Mouse (Mus musculus): ENCODE results near the gene Nop2. TPM values are rescaled to one million over a fixed set of nuclear protein-coding genes. Genes with fewer than 3 reads are reported as not detected.
A peak's percentile ranks its signal among the peaks of the same experiment; 100 is the strongest.

The Nop2 gene
- polyA plus RNA-seq, 1 experiment from 2014 or later, result 48.1 TPM

- Histone ChIP-seq H3K4me1 (peaks cover 12% of the 10 kb centered on the region), H3K4me2 (replicated peaks) (no peak overlapping the region), H3K4me3 (no peak overlapping the region), H3K36me3 (peaks cover 62% of the 10 kb centered on the region), H3K9me3 (replicated peaks) (no peaks in the 10 kb centered on the region), H3K27ac (no peak overlapping the region), H3K9ac (no peak overlapping the region), H3K27me3 (no peaks in the 10 kb centered on the region)
- ATAC-seq (ENCODE audit: low FRiP score), result no peak
- 88% methylated on average over 12 of the region's 12 CpGs for WGBS
Measured at GRCm38 (mm10) chr6:125128724-125129123, 3.0 kb upstream of the Nop2 start.

GRCm38 (mm10) chr6:125129710-125130402 is 1.9 kb upstream of the Nop2 start:
- no peaks in the 10 kb centered on the region for H3K27me3 ChIP-seq
- no peak for ATAC-seq (ENCODE audit: low FRiP score)
- no peak overlapping the region for H3K9ac ChIP-seq
- 81% methylated on average over 20 of the region's 20 CpGs for WGBS
- no peak overlapping the region for H3K27ac ChIP-seq
- H3K4me2 ChIP-seq (replicated peaks), result no peak overlapping the region
- H3K4me1 ChIP-seq, result peaks cover 12% of the 10 kb centered on the region
- peaks cover 62% of the 10 kb centered on the region for H3K36me3 ChIP-seq
- no peak overlapping the region for H3K4me3 ChIP-seq
- H3K9me3 ChIP-seq (replicated peaks), result no peaks in the 10 kb centered on the region

- H3K9me3 ChIP-seq (replicated peaks), result no peaks in the 10 kb centered on the region
- peak overlapping the region; percentile 65 for H3K4me3 ChIP-seq
- H3K4me2 ChIP-seq (replicated peaks), result peak overlapping the region; percentile 73
- 9% methylated on average over 11 of the region's 11 CpGs for WGBS
- H3K36me3 ChIP-seq, result peaks cover 60% of the 10 kb centered on the region
- no peaks in the 10 kb centered on the region for H3K27me3 ChIP-seq
- no peak for ATAC-seq (ENCODE audit: low FRiP score)
- H3K9ac ChIP-seq, result peak overlapping the region; percentile 60
- peaks cover 12% of the 10 kb centered on the region for H3K4me1 ChIP-seq
- no peak overlapping the region for H3K27ac ChIP-seq
Measured at GRCm38 (mm10) chr6:125132470-125132869, 761 bp downstream of the Nop2 start.

- ATAC-seq (ENCODE audit: low FRiP score), result no peak
- no peaks in the 10 kb centered on the region for H3K27me3 ChIP-seq
- no peak overlapping the region for H3K4me3 ChIP-seq
- no peaks in the 10 kb centered on the region for H3K9me3 ChIP-seq (replicated peaks)
- WGBS, result 84% methylated on average over 19 of the region's 19 CpGs
- no peak overlapping the region for H3K27ac ChIP-seq
- peaks cover 82% of the 10 kb centered on the region for H3K36me3 ChIP-seq
- H3K4me2 ChIP-seq (replicated peaks), result no peak overlapping the region
- H3K4me1 ChIP-seq, result peaks cover 9% of the 10 kb centered on the region
- 0 out of 2 replicates have a peak overlapping the region, but pooled peaks have one; percentile 5 for H3K9ac ChIP-seq
Measured at GRCm38 (mm10) chr6:125137002-125137671, 5.4 kb downstream of the Nop2 start.

GRCm38 (mm10) chr6:125139747-125140146 is 8.0 kb downstream of the Nop2 start:
- Histone ChIP-seq H3K9me3 (replicated peaks) (no peaks in the 10 kb centered on the region), H3K27ac (no peak overlapping the region), H3K36me3 (peaks cover 85% of the 10 kb centered on the region), H3K4me2 (replicated peaks) (no peak overlapping the region), H3K27me3 (no peaks in the 10 kb centered on the region), H3K9ac (no peak overlapping the region), H3K4me3 (no peak overlapping the region), H3K4me1 (peaks cover 5% of the 10 kb centered on the region)
- no peak for ATAC-seq (ENCODE audit: low FRiP score)
- 92% methylated on average over 7 of the region's 7 CpGs for WGBS

GRCm38 (mm10) chr6:125142436-125142835 is 10.7 kb downstream of the Nop2 start:
- no peaks in the 10 kb centered on the region for H3K27me3 ChIP-seq
- no peaks in the 10 kb centered on the region for H3K9me3 ChIP-seq (replicated peaks)
- no peak overlapping the region for H3K4me2 ChIP-seq (replicated peaks)
- peaks cover 60% of the 10 kb centered on the region for H3K36me3 ChIP-seq
- H3K27ac ChIP-seq, result no peak overlapping the region
- no peak overlapping the region for H3K4me3 ChIP-seq
- peaks cover 26% of the 10 kb centered on the region for H3K4me1 ChIP-seq
- no peak for ATAC-seq (ENCODE audit: low FRiP score)
- 92% methylated on average over 8 of the region's 8 CpGs for WGBS
- no peak overlapping the region for H3K9ac ChIP-seq

- Histone ChIP-seq H3K36me3 (peaks cover 54% of the 10 kb centered on the region), H3K27me3 (no peaks in the 10 kb centered on the region), H3K4me1 (peaks cover 33% of the 10 kb centered on the region), H3K9ac (no peak overlapping the region), H3K9me3 (replicated peaks) (no peaks in the 10 kb centered on the region), H3K4me3 (no peak overlapping the region), H3K4me2 (replicated peaks) (no peak overlapping the region), H3K27ac (no peak overlapping the region)
- no peak for ATAC-seq (ENCODE audit: low FRiP score)
- WGBS, result 84% methylated on average over 3 of the region's 3 CpGs
Measured at GRCm38 (mm10) chr6:125143128-125143527, 11.4 kb downstream of the Nop2 start.

- Histone ChIP-seq H3K27me3 (no peaks in the 10 kb centered on the region), H3K36me3 (peaks cover 46% of the 10 kb centered on the region), H3K9me3 (replicated peaks) (no peaks in the 10 kb centered on the region), H3K4me3 (no peak overlapping the region), H3K9ac (no peak overlapping the region), H3K4me2 (replicated peaks) (no peak overlapping the region), H3K27ac (no peak overlapping the region), H3K4me1 (peaks cover 41% of the 10 kb centered on the region)
- ATAC-seq (ENCODE audit: low FRiP score), result no peak
- WGBS, result 86% methylated on average over 9 of the region's 9 CpGs
Measured at GRCm38 (mm10) chr6:125143904-125144303, 12.2 kb downstream of the Nop2 start.

GRCm38 (mm10) chr6:125145001-125145400 is 13.3 kb downstream of the Nop2 start, which contains the start of gene Iffo1:
Iffo1 (plus strand) TSS chr6:125145241.
- peak; percentile 95 for ATAC-seq (ENCODE audit: low FRiP score)
- WGBS, result under 1% methylated on average over 16 of the region's 16 CpGs

GRCm38 (mm10) chr6:125145479-125145951 is 13.8 kb downstream of the Nop2 start:
- Histone ChIP-seq H3K4me3 (peak overlapping the region; percentile 76), H3K4me1 (peaks cover 46% of the 10 kb centered on the region), H3K36me3 (peaks cover 30% of the 10 kb centered on the region), H3K27ac (peak overlapping the region; percentile 93), H3K27me3 (no peaks in the 10 kb centered on the region), H3K9ac (peak overlapping the region; percentile 83), H3K9me3 (replicated peaks) (no peaks in the 10 kb centered on the region), H3K4me2 (replicated peaks) (peak overlapping the region; percentile 72)
- ATAC-seq (ENCODE audit: low FRiP score), result peak; percentile 76
- under 1% methylated on average over 29 of the region's 35 CpGs for WGBS

More at GRCm38 (mm10) chr6:125145001-125145400, 13.3 kb downstream of the Nop2 start, which contains the start of gene Iffo1:
- peak within 1 kb of the TSS; percentile 72 for H3K4me2 ChIP-seq (replicated peaks)
- H3K4me3 ChIP-seq, result peak within 1 kb of the TSS; percentile 76
- peak within 1 kb of the TSS; percentile 93 for H3K27ac ChIP-seq
- H3K9ac ChIP-seq, result peak within 1 kb of the TSS; percentile 83
- H3K27me3 ChIP-seq, result no peaks in the 10 kb centered on the region
- peaks cover 35% of the 10 kb centered on the region for H3K36me3 ChIP-seq
- peaks cover 46% of the 10 kb centered on the region for H3K4me1 ChIP-seq
- H3K9me3 ChIP-seq (replicated peaks), result no peaks in the 10 kb centered on the region

GRCm38 (mm10) chr6:125146148-125146547 is 14.4 kb downstream of the Nop2 start:
- Histone ChIP-seq H3K9ac (peak overlapping the region; percentile 83), H3K4me1 (peaks cover 46% of the 10 kb centered on the region), H3K4me2 (replicated peaks) (peak overlapping the region; percentile 72), H3K27ac (no peak overlapping the region), H3K27me3 (no peaks in the 10 kb centered on the region), H3K9me3 (replicated peaks) (no peaks in the 10 kb centered on the region), H3K36me3 (peaks cover 27% of the 10 kb centered on the region), H3K4me3 (peak overlapping the region; percentile 76)
- WGBS, result 54% methylated on average over 7 of the region's 7 CpGs
- ATAC-seq (ENCODE audit: low FRiP score), result no peak

- Histone ChIP-seq H3K9ac (peak overlapping the region; percentile 55; the same call in 1 of the 2 replicates), H3K4me2 (replicated peaks) (peak overlapping the region; percentile 72), H3K4me1 (peaks cover 46% of the 10 kb centered on the region), H3K36me3 (peaks cover 27% of the 10 kb centered on the region), H3K4me3 (peak overlapping the region; percentile 10), H3K27me3 (no peaks in the 10 kb centered on the region), H3K27ac (peak overlapping the region; percentile 48), H3K9me3 (replicated peaks) (no peaks in the 10 kb centered on the region)
- 90% methylated on average over 4 of the region's 4 CpGs for WGBS
- no peak for ATAC-seq (ENCODE audit: low FRiP score)
Measured at GRCm38 (mm10) chr6:125146797-125147196, 15.1 kb downstream of the Nop2 start.
